ENCODE assay signal across 8 mouse cellular contexts in the genomic region with DNA sequence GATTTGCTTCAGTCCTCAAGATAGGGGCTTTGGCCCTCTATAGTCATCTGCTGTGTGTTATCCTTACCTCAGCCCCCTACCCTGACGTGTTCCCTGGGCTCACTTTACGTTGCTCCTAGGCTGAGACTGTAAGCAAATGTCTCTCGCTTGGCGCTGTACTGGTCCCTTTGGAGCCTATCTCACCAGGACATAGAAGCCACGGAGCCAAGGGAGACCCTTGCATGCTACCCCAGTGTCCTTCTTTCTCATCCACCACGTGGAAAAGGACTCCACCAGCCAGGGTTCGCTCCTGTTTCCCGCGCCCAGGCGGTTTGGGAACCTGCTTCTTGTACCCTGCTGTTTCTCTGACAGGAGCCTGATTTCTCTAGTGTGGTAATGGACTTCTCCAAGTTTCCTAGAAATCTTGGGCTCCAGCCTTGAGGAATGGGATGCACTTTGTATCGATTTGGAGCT. TPM values are rescaled to one million over a fixed set of nuclear protein-coding genes. Genes with fewer than 3 reads are reported as not detected.
DNase-seq lines count a peak whose midpoint lies in the region; ATAC-seq and TF ChIP-seq lines count a peak whose summit lies in the region.

No protein-coding gene starts in this region.

- WGBS in kidney, postnatal 0 days, result 6% methylated on average over 11 of the region's 11 CpGs
- WGBS in embryonic facial prominence, embryonic 12.5 days, result 8% methylated on average over 11 of the region's 11 CpGs
- WGBS in hindbrain, embryonic 16.5 days, result 7% methylated on average over 11 of the region's 11 CpGs
- WGBS in midbrain, embryonic 13.5 days, result 8% methylated on average over 11 of the region's 11 CpGs

- peak; percentile 33; the same call in 1 of the 2 replicates for ATAC-seq in kidney, postnatal 0 days (replicated peaks; ENCODE audit: low FRiP score, low read depth)
- no peak for ATAC-seq in embryonic facial prominence, embryonic 12.5 days (ENCODE audit: insufficient number of reproducible peaks, insufficient read depth, low FRiP score, low TSS enrichment)
- no peak for ATAC-seq in hindbrain, embryonic 16.5 days
- no peak for ATAC-seq in midbrain, embryonic 13.5 days

- DNase-seq in kidney, postnatal 0 days (ENCODE audit: low spot score), result no peak
- no peak for DNase-seq in kidney, postnatal 10 days
- DNase-seq in urinary bladder, postnatal 10 days (ENCODE audit: low spot score), result no peak
- DNase-seq in spleen, adult 18-20 months, result no peak
- no peak for DNase-seq in lung, adult 18-20 months

- no peaks in the 10 kb centered on the region for H3K9me3 ChIP-seq in kidney, postnatal 0 days (replicated peaks; ENCODE audit: low read length)
- H3K9me3 ChIP-seq in embryonic facial prominence, embryonic 12.5 days, result no peaks in the 10 kb centered on the region
- H3K9me3 ChIP-seq in hindbrain, embryonic 16.5 days (ENCODE audit: control insufficient read depth, low read length), result no peaks in the 10 kb centered on the region
- H3K9me3 ChIP-seq in midbrain, embryonic 13.5 days, result no peaks in the 10 kb centered on the region

- H3K36me3 ChIP-seq in kidney, postnatal 0 days (ENCODE audit: insufficient read depth, low read length), result no peaks in the 10 kb centered on the region
- no peaks in the 10 kb centered on the region for H3K36me3 ChIP-seq in embryonic facial prominence, embryonic 12.5 days
- no peaks in the 10 kb centered on the region for H3K36me3 ChIP-seq in hindbrain, embryonic 16.5 days (ENCODE audit: control insufficient read depth, insufficient read depth, low read length)
- no peaks in the 10 kb centered on the region for H3K36me3 ChIP-seq in midbrain, embryonic 13.5 days

- no peaks in the 10 kb centered on the region; the same call in 1 of the 2 replicates for H3K4me1 ChIP-seq in kidney, postnatal 0 days (replicated peaks; ENCODE audit: insufficient read depth, low read length)
- H3K4me1 ChIP-seq in embryonic facial prominence, embryonic 12.5 days, result no peaks in the 10 kb centered on the region; the same call in 1 of the 2 replicates
- H3K4me1 ChIP-seq in hindbrain, embryonic 16.5 days (ENCODE audit: control insufficient read depth, insufficient read depth, low read depth, low read length), result peaks cover 4% of the 10 kb centered on the region
- peaks cover 22% of the 10 kb centered on the region for H3K4me1 ChIP-seq in midbrain, embryonic 13.5 days (replicated peaks)

- H3K9ac ChIP-seq in kidney, postnatal 0 days (ENCODE audit: low read depth, low read length), result 0 out of 2 replicates have a peak overlapping the region, but pooled peaks have one; percentile 14
- peak overlapping the region; percentile 54 for H3K9ac ChIP-seq in embryonic facial prominence, embryonic 12.5 days
- peak overlapping the region; percentile 86 for H3K9ac ChIP-seq in hindbrain, embryonic 16.5 days (ENCODE audit: low read depth, low read length)
- peak overlapping the region; percentile 84 for H3K9ac ChIP-seq in midbrain, embryonic 13.5 days (replicated peaks)

- peak overlapping the region; percentile 84 for H3K4me2 ChIP-seq in kidney, postnatal 0 days (ENCODE audit: low read length)
- peak overlapping the region; percentile 89 for H3K4me2 ChIP-seq in embryonic facial prominence, embryonic 12.5 days (replicated peaks)
- peak overlapping the region; percentile 73 for H3K4me2 ChIP-seq in hindbrain, embryonic 16.5 days (ENCODE audit: low read length)
- peak overlapping the region; percentile 77 for H3K4me2 ChIP-seq in midbrain, embryonic 13.5 days (replicated peaks)

- H3K27me3 ChIP-seq in kidney, postnatal 0 days (ENCODE audit: insufficient read depth, low read length), result no peaks in the 10 kb centered on the region
- H3K27me3 ChIP-seq in embryonic facial prominence, embryonic 12.5 days, result peaks cover 15% of the 10 kb centered on the region
- H3K27me3 ChIP-seq in hindbrain, embryonic 16.5 days (replicated peaks; ENCODE audit: control insufficient read depth, insufficient read depth, low read length), result no peaks in the 10 kb centered on the region
- no peaks in the 10 kb centered on the region for H3K27me3 ChIP-seq in midbrain, embryonic 13.5 days

- TF ChIP-seq CTCF in kidney, postnatal 0 days (IDR thresholded peaks at IDR 0.05; ENCODE audit: low read depth), result no peak

- H3K4me3 ChIP-seq in kidney, postnatal 0 days (replicated peaks; ENCODE audit: low read depth, low read length), result peak overlapping the region; percentile 45
- peak overlapping the region; percentile 61 for H3K4me3 ChIP-seq in embryonic facial prominence, embryonic 12.5 days
- H3K4me3 ChIP-seq in hindbrain, embryonic 16.5 days (ENCODE audit: low read length), result peak overlapping the region; percentile 72
- H3K4me3 ChIP-seq in midbrain, embryonic 13.5 days (replicated peaks), result peak overlapping the region; percentile 62

- no peak overlapping the region for H3K27ac ChIP-seq in kidney, postnatal 0 days
- no peak overlapping the region for H3K27ac ChIP-seq in embryonic facial prominence, embryonic 12.5 days
- H3K27ac ChIP-seq in hindbrain, embryonic 16.5 days (ENCODE audit: low read depth, low read length), result peak overlapping the region; percentile 94
- peak overlapping the region; percentile 88 for H3K27ac ChIP-seq in midbrain, embryonic 13.5 days

RNA-seq across cellular contexts. Expression of gene Frmd3, which starts 0.8 kb away (rescaled TPM):
- 0.37 and 0.41 TPM in 2 replicates for polyA plus RNA-seq in kidney, postnatal 0 days (2015; fragmentation: Nextera tagmentation; extraction: Ambion mirVana)
- polyA plus RNA-seq in embryonic facial prominence, embryonic 12.5 days (2016; fragmentation: Nextera tagmentation; extraction: Ambion mirVana), result 5.6 and 6.1 TPM in 2 replicates
- 34.9 and 37.3 TPM in 2 replicates for polyA plus RNA-seq in hindbrain, embryonic 16.5 days (2015; fragmentation: Nextera tagmentation; extraction: Ambion mirVana)
- 18.4 and 19.8 TPM in 2 replicates for polyA plus RNA-seq in midbrain, embryonic 13.5 days (2015; fragmentation: Nextera tagmentation; extraction: Ambion mirVana)

Comparison
In these comparisons a context has a peak if more than half of its experiments do, and no peak if none do; other contexts are left out.
1. H3K27ac ChIP-seq: peak in hindbrain, embryonic 16.5 days (single experiment) and midbrain, embryonic 13.5 days (single experiment); none in kidney, postnatal 0 days (single experiment) and embryonic facial prominence, embryonic 12.5 days (single experiment).
2. H3K9ac ChIP-seq: peak in every context shown above with its lines; median percentile 86 in hindbrain, embryonic 16.5 days; 84 in midbrain, embryonic 13.5 days; 54 in embryonic facial prominence, embryonic 12.5 days; 14 in kidney, postnatal 0 days.
3. Peak in every context shown above with its lines, with median percentiles within 50 percentile points of each other: H3K4me2 ChIP-seq and H3K4me3 ChIP-seq.